Mouse (Mus musculus) left cerebral cortex, adult 2 months (tissue): ENCODE results near the gene Gal3st2c. TPM values are rescaled to one million over a fixed set of nuclear protein-coding genes. Genes with fewer than 3 reads are reported as not detected.
"Not testable (repeated sequence)": the region's sequence is repeated elsewhere in the genome, so short reads cannot be mapped to it uniquely, and the experiment has no call there.

Source experiments
- DNase-seq, 2 experiments: peaks; one replicate each; pipeline ENCODE4 v3.0.0; 2021 to 2022; ENCODE audit warnings: low spot score in 2 of 2, mixed read lengths in 1 of 2; ENCODE audit errors: extremely low spot score in 1 of 2
- H3K27ac ChIP-seq: fragments of 200-600 bp; 2 replicates; pipeline ENCODE4 v1.8.1; 2022
- H3K4me3 ChIP-seq: fragments of 200-600 bp; 2 replicates; pipeline ENCODE4 v1.8.1; 2022
- CTCF ChIP-seq: fragments of 200-600 bp; IDR thresholded peaks from 2 replicates; pipeline ENCODE4 v1.8.1; 2022; ENCODE audit warnings: antibody characterized with exemption, mild to moderate bottlenecking, moderate library complexity
- intact Hi-C: fragments of 180-260 bp; cut with DNase I; formaldehyde crosslinking; loops from one replicate; pipeline ENCODE4 v1.15.1; 2025
- total RNA-seq, 2 experiments: library from RNA; stranded (reverse); gene quantifications; 2 replicates each; pipeline ENCODE4 v1.2.3; 2021

Gene Gal3st2c
- total RNA-seq, 2 experiments from 2014 or later: 0.05 TPM

DNA sequence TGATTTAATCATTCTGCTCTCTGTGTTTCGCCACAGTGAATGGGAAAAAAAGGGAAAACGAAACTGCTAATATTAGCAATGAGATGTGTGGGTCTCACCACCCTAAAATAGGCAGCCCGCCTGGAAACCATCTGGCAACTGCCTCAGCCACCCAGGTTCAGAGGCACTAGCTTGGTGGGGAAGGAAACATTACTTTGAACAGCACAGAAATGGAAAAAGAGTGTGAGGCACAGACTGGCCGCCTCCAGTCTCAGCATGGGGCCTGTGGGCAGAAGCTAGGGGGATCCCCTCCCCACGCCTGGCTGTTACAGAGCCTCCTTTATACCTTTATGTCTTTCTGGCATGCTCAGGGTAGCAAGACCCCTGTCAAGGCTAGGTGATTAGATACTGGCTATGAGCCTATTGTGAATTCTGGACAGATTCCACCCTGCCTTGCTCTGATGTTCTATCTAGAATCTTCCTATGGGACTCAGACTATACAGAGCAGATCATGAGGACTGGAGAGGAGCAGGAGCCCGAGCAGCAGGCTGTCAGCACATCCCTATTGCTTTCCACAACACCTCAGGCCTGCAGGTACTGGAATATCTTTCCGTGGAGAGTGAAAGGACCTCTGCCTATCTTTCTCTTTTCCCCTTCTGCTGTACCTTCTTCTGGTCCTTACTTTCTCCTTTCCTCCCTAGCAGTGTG is 63.4 kb downstream of the Gal3st2c start:
- TF ChIP-seq CTCF: no peak
- DNase-seq: peak; percentile 65 to 73
- H3K4me3 ChIP-seq: no peak overlapping the region
- peak overlapping the region; percentile 92 for H3K27ac ChIP-seq
- intact Hi-C loops: no loop called here

GRCm38 (mm10) chr1:94054481-94054880 is 64.2 kb downstream of the Gal3st2c start:
- peak in 1 of 2 experiments; percentile 9 for DNase-seq
- intact Hi-C loops: no loop called here
- Histone ChIP-seq H3K4me3 (no peak overlapping the region), H3K27ac (peak overlapping the region; percentile 78; the same call in 1 of the 2 replicates)
- no peak for TF ChIP-seq CTCF

- intact Hi-C loops: no loop called here
- no peak overlapping the region for H3K27ac ChIP-seq
- DNase-seq: peak in 1 of 2 experiments; percentile 9
- no peak overlapping the region for H3K4me3 ChIP-seq
- TF ChIP-seq CTCF: no peak
Measured at GRCm38 (mm10) chr1:94055966-94056365, 65.7 kb downstream of the Gal3st2c start.

DNA sequence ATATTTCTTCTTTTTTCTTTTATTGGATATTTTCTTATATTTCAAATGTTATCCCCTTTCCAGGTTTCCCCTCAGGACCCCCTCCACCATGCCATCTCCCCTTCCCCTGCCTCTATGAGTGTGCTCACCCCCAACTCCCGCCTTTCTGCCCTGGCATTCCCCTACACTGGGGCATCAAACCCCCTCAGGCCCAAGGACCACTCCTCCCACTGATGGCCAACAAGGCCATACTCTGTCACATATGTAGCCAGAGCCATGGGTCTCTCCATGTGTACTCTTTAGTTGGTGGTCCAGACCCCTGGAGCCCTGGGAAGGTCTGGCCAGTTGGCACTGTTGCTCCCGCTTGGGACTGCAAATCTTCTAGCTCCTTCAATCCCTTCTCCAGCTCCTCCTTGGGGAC is 67.1 kb downstream of the Gal3st2c start:
- Histone ChIP-seq H3K4me3 (no peak overlapping the region), H3K27ac (no peak overlapping the region)
- intact Hi-C loops: no loop called here
- no peak for TF ChIP-seq CTCF
- DNase-seq: peak in 1 of 2 experiments; percentile 1

DNA sequence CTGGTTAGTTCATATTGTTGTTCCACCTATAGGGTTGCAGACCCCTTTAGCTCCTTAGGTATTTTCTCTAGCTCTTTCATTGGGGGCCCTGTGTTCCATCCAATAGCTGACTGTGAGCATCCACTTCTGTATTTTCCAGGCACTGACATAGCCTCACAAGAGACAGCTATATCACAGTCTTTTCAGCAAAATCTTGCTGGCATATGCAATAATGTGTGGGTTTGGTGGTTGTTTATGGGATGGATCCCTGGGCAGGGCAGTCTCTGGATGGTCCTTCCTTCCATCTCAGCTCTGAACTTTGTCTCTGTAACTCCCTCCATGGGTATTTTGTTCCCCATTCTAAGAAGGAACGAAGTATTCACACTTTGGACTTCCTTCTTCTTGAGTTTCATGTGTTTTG is 68.0 kb downstream of the Gal3st2c start:
- intact Hi-C loops, H3K4me3 ChIP-seq: not testable (repeated sequence)
- DNase-seq: peak in 1 of 2 experiments; percentile 1

More for the DNA sequence above, 68.0 kb downstream of the Gal3st2c start:
- not testable (repeated sequence) for H3K27ac ChIP-seq

Other genes with a start within 250 kb of the Gal3st2c start
- gene Atg4b, start 239.0 kb upstream of the Gal3st2c start, total RNA-seq: 10 to 100 TPM; 79.7 to 89.7 TPM
- 10 to 100 TPM; 42.0 to 44.4 TPM for gene Thap4, start 235.6 kb upstream of the Gal3st2c start, total RNA-seq
- gene Dtymk, start 188.6 kb upstream of the Gal3st2c start, total RNA-seq: 10 to 100 TPM; 50.8 to 52.5 TPM
- 10 to 100 TPM; 12.8 to 15.2 TPM for gene Ing5, start 186.5 kb upstream of the Gal3st2c start, total RNA-seq
- 10 to 100 TPM; 12.6 to 14.2 TPM for gene D2hgdh, start 165.6 kb upstream of the Gal3st2c start, total RNA-seq
- under 1 TPM in 1 of 2 experiments, not detected in 1; 0.16 TPM for gene Gal3st2, start 129.2 kb upstream of the Gal3st2c start, total RNA-seq
- under 1 TPM in 1 of 2 experiments, not detected in 1; 0.54 TPM for gene Gal3st2b, start 72.2 kb upstream of the Gal3st2c start, total RNA-seq
- 1 to 10 TPM; 7.1 to 7.3 TPM for gene Neu4, start 29.9 kb downstream of the Gal3st2c start, total RNA-seq
- not detected for gene Pdcd1, start 62.0 kb downstream of the Gal3st2c start, total RNA-seq